Mouse (Mus musculus): ENCODE results near the gene Rbm6. TPM values are rescaled to one million over a fixed set of nuclear protein-coding genes. Genes with fewer than 3 reads are reported as not detected.
A peak's percentile ranks its signal among the peaks of the same experiment; 100 is the strongest.

Rbm6 gene
- total and polyA plus RNA-seq, 3 experiments, result 55.7 to 521 (median 55.8) TPM

DNA sequence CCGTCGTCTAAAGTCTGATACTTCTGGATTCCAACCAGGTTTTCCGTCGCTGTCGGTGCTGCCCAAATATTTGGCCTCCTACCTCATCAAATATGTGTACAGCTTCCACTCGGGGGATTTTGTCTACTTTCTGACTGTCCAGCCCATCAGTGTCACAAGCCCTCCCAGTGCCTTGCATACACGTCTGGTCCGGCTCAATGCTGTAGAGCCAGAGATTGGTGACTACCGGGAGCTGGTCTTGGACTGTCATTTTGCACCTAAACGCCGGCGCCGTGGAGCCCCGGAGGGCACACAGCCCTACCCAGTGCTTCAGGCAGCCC lies 34.7 kb upstream of the Rbm6 start:
- no peak overlapping the region for H3K4me3 ChIP-seq (ENCODE audit: control insufficient read depth in 1 of 2, insufficient read depth in 1 of 2, low read depth in 2 of 2, low read length in 2 of 2)
- H3K36me3 ChIP-seq (ENCODE audit: control insufficient read depth in 1 of 2, insufficient read depth in 2 of 2, low read length in 2 of 2), result peaks cover 0 to 29% of the 10 kb centered on the region in 2 experiments; a peak in 2 of 4 replicates
- no peaks in the 10 kb centered on the region for H3K9me3 ChIP-seq (replicated peaks; ENCODE audit: insufficient read depth, low read length)
- no peak for DNase-seq (ENCODE audit: low read depth, low spot score)
- H3K27ac ChIP-seq (ENCODE audit: control insufficient read depth, low read depth, low read length), result peak overlapping the region; percentile 95
- H3K4me1 ChIP-seq (ENCODE audit: control insufficient read depth in 1 of 2, insufficient read depth in 2 of 2, low read length in 2 of 2), result peaks cover 5 to 38% of the 10 kb centered on the region in 2 experiments
- H3K27me3 ChIP-seq (ENCODE audit: control insufficient read depth in 1 of 2, insufficient read depth in 2 of 2, low read length in 2 of 2), result no peaks in the 10 kb centered on the region
- peak overlapping the region; percentile 66 for H3K9ac ChIP-seq (ENCODE audit: control insufficient read depth, low read depth, low read length, poor library complexity, severe bottlenecking)
- TF ChIP-seq MAZ (IDR thresholded peaks at IDR 0.05; ENCODE audit: low read depth, low read length), result no peak
- no peaks in the 10 kb centered on the region; the same call in 1 of the 2 replicates for H3K79me2 ChIP-seq (ENCODE audit: control insufficient read depth, insufficient read depth, low read length, poor library complexity)

DNA sequence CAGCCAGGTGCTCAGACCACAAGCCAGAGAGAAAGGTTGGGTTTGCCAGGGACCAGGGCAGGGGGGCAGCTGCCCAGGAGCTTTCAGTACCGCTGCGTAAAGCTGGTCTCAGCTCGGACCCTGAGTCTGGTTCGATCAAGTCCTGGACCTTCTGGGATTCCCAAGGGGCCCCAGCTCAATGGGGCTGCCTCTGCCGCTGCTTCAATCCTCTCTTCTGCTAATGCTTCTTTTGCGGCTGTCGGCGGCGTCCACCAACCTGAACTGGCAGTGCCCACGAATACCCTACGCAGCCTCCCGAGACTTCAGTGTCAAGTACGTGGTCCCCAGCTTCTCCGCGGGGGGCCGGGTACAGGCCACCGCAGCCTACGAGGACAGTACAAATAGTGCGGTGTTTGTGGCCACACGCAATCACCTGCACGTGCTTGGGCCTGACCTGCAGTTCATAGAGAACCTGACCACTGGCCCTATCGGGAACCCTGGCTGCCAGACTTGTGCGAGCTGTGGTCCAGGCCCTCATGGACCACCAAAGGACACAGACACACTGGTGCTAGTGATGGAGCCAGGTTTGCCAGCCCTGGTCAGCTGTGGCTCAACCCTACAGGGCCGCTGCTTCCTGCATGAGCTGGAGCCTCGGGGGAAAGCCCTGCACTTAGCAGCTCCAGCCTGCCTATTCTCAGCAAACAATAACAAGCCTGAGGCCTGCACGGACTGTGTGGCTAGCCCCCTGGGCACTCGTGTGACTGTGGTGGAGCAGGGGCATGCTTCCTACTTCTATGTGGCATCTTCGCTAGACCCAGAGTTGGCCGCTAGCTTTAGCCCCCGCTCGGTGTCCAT lies 34.1 kb upstream of the Rbm6 start:
- Histone ChIP-seq H3K27ac (ENCODE audit: control insufficient read depth, low read depth, low read length) (peak overlapping the region; percentile 95; the same call in 1 of the 2 replicates), H3K9me3 (replicated peaks; ENCODE audit: insufficient read depth, low read length) (no peaks in the 10 kb centered on the region), H3K36me3 (ENCODE audit: control insufficient read depth in 1 of 2, insufficient read depth in 2 of 2, low read length in 2 of 2) (peaks cover 0 to 29% of the 10 kb centered on the region in 2 experiments; a peak in 2 of 4 replicates), H3K9ac (ENCODE audit: control insufficient read depth, low read depth, low read length, poor library complexity, severe bottlenecking) (peak overlapping the region; percentile 49), H3K27me3 (ENCODE audit: control insufficient read depth in 1 of 2, insufficient read depth in 2 of 2, low read length in 2 of 2) (no peaks in the 10 kb centered on the region), H3K79me2 (ENCODE audit: control insufficient read depth, insufficient read depth, low read length, poor library complexity) (no peaks in the 10 kb centered on the region; the same call in 1 of the 2 replicates), H3K4me1 (ENCODE audit: control insufficient read depth in 1 of 2, insufficient read depth in 2 of 2, low read length in 2 of 2) (peaks cover 5 to 38% of the 10 kb centered on the region in 2 experiments), H3K4me3 (ENCODE audit: control insufficient read depth in 1 of 2, insufficient read depth in 1 of 2, low read depth in 2 of 2, low read length in 2 of 2) (peak overlapping the region; percentile 35 to 50; a peak in 2 of 4 replicates)
- TF ChIP-seq JUND (IDR thresholded peaks at IDR 0.05; ENCODE audit: low read depth, low read length) (no peak), EP300 (IDR thresholded peaks at IDR 0.05; ENCODE audit: low read depth in 1 of 2, low read length in 2 of 2) (no peak), GATA1 (IDR thresholded peaks at IDR 0.05; ENCODE audit: low read depth, low read length) (no peak), POLR2AphosphoS5 (IDR thresholded peaks at IDR 0.05; ENCODE audit: borderline replicate concordance, low read depth, low read length) (no peak), ETS1 (IDR thresholded peaks at IDR 0.05; ENCODE audit: low read depth, low read length) (no peak), KAT2A (conservative IDR thresholded peaks at IDR 0.05; ENCODE audit: low read depth, low read length) (no peak), TCF12 (IDR thresholded peaks at IDR 0.05; ENCODE audit: low read depth, low read length) (no peak), GABPA (IDR thresholded peaks at IDR 0.05; ENCODE audit: low read depth, low read length) (no peak), ELF1 (IDR thresholded peaks at IDR 0.05; ENCODE audit: low read depth, low read length) (no peak), HCFC1 (IDR thresholded peaks at IDR 0.05; ENCODE audit: low read depth, low read length) (no peak), USF2 (IDR thresholded peaks at IDR 0.05; ENCODE audit: borderline replicate concordance in 1 of 2, insufficient read depth in 1 of 2, low read depth in 1 of 2, low read length in 2 of 2) (no peak), RAD21 (IDR thresholded peaks at IDR 0.05; ENCODE audit: low read depth, low read length) (no peak), ZNF384 (IDR thresholded peaks at IDR 0.05; ENCODE audit: low read depth, low read length) (no peak), TBP (IDR thresholded peaks at IDR 0.05; ENCODE audit: low read depth, low read length) (no peak), NRF1 (IDR thresholded peaks at IDR 0.05; ENCODE audit: insufficient read depth, low read depth, low read length, poor library complexity, severe bottlenecking) (no peak), POLR2AphosphoS2 (IDR thresholded peaks at IDR 0.05; ENCODE audit: low read length) (no peak)
- DNase-seq (ENCODE audit: low read depth, low spot score), result no peak

Data from MEL (cell line).